ENCODE assay signal across 8 mouse cellular contexts in the genomic region with DNA sequence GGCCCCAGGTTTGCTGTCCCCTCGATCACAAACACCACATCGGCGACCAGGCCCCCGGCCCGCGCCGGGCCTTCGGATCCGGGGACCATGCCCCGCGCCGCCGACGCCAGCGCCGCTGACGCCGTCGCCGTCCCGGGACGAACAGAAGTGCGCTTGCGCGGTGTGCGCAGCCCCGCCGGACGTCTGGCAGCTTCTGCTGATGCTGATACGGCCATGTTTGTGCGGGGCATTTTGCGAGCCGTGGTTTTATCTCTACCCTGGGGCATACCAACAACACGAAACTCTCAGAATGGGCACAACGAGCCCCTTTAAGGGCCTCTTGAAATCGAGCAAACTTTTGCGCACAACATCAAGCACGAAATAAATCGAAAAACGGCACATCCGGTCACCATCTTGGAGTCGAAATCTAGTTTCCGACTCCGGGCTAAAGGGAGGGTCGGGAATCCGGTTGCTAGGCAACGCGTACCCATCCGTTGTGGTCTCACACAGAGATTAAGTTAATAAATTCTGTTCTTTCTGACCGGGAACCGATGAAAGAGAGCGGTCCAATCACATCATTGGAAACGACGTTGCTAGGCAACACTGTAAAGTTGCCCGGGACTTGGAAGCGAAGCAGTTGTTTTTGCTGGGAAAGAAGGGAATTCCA. TPM values are rescaled to one million over a fixed set of nuclear protein-coding genes. Genes with fewer than 3 reads are reported as not detected.
DNase-seq lines count a peak whose midpoint lies in the region; ATAC-seq and TF ChIP-seq lines count a peak whose summit lies in the region.

A gene (minus strand): TSS at position 437 of the 646 bp plus-strand sequence.

- no peaks in the 10 kb centered on the region for H3K9me3 ChIP-seq in embryonic facial prominence, embryonic 14.5 days (ENCODE audit: control insufficient read depth, low read length)
- H3K9me3 ChIP-seq in limb, embryonic 13.5 days = no peaks in the 10 kb centered on the region
- no peaks in the 10 kb centered on the region for H3K9me3 ChIP-seq in midbrain, embryonic 16.5 days (replicated peaks; ENCODE audit: control insufficient read depth, low read length, poor library complexity, severe bottlenecking)

- TF ChIP-seq EP300 in heart, adult 2 months (IDR thresholded peaks at IDR 0.05; ENCODE audit: insufficient read depth, low read depth, low read length) = peak; percentile 68; the same call in 1 of the 2 replicates

- peaks cover 6% of the 10 kb centered on the region for H3K79me2 ChIP-seq in heart, adult 2 months (replicated peaks; ENCODE audit: control insufficient read depth, insufficient read depth, low read length)

- intact Hi-C loops in heart, adult 2 months (cut with DNase I) = loop anchor here (2.0 kb wide), 1 partner anchor 76 kb away; a partner anchor contains a TSS

- H3K27me3 ChIP-seq in embryonic facial prominence, embryonic 14.5 days (replicated peaks; ENCODE audit: control insufficient read depth, insufficient read depth, low read length) = no peaks in the 10 kb centered on the region
- no peaks in the 10 kb centered on the region for H3K27me3 ChIP-seq in heart, adult 2 months (ENCODE audit: control insufficient read depth, insufficient read depth, low read length)
- H3K27me3 ChIP-seq in limb, embryonic 13.5 days = no peaks in the 10 kb centered on the region
- H3K27me3 ChIP-seq in midbrain, embryonic 16.5 days (ENCODE audit: control insufficient read depth, insufficient read depth, low read depth, low read length) = no peaks in the 10 kb centered on the region

- ATAC-seq in embryonic facial prominence, embryonic 14.5 days (ENCODE audit: low read depth) = peak; percentile 76
- ATAC-seq in limb, embryonic 13.5 days (ENCODE audit: low FRiP score, low read depth) = peak; percentile 83
- peak; percentile 73 for ATAC-seq in midbrain, embryonic 16.5 days

- H3K4me3 ChIP-seq in embryonic facial prominence, embryonic 14.5 days (ENCODE audit: low read depth, low read length) = peak within 1 kb of the TSS; percentile 77
- H3K4me3 ChIP-seq in heart, adult 2 months = peak within 1 kb of the TSS; percentile 84
- H3K4me3 ChIP-seq in limb, embryonic 13.5 days = peak within 1 kb of the TSS; percentile 88
- peak within 1 kb of the TSS; percentile 75 for H3K4me3 ChIP-seq in midbrain, embryonic 16.5 days (ENCODE audit: low read depth, low read length)

- DNase-seq in 3T3-L1 (ENCODE audit: low read depth, low spot score) = peak; percentile 96
- peak; percentile 70 to 82 for DNase-seq in adrenal gland, postnatal 4 days (ENCODE audit: low spot score in 2 of 2)
- peak; percentile 99 for DNase-seq in embryonic facial prominence, embryonic 14.5 days (ENCODE audit: low spot score)
- DNase-seq in heart, adult 2 months = peak; percentile 87 to 94
- peak; percentile 94 to 95 for DNase-seq in kidney, adult 8-10 months
- peak; percentile 86 to 91 for DNase-seq in spleen, postnatal 10 days (ENCODE audit: low spot score in 2 of 2)

- peak within 1 kb of the TSS; percentile 92 for H3K9ac ChIP-seq in embryonic facial prominence, embryonic 14.5 days (ENCODE audit: low read depth, low read length)
- H3K9ac ChIP-seq in heart, adult 2 months (ENCODE audit: low read depth, low read length) = peak within 1 kb of the TSS; percentile 96
- peak within 1 kb of the TSS; percentile 95 for H3K9ac ChIP-seq in limb, embryonic 13.5 days
- H3K9ac ChIP-seq in midbrain, embryonic 16.5 days (ENCODE audit: low read depth, low read length) = peak within 1 kb of the TSS; percentile 91

- TF ChIP-seq CTCF in heart, adult 2 months (IDR thresholded peaks at IDR 0.05) = no peak

- peak; percentile 80 for TF ChIP-seq POLR2A in heart, adult 2 months (IDR thresholded peaks at IDR 0.05; ENCODE audit: insufficient read depth, low read depth, low read length)

- whole genome bisulfite sequencing in embryonic facial prominence, embryonic 14.5 days = 0% methylated on average over 50 of the region's 56 CpGs
- under 1% methylated on average over 56 of the region's 56 CpGs for WGBS in heart, adult 2 months
- WGBS in limb, embryonic 13.5 days = under 1% methylated on average over 56 of the region's 56 CpGs
- under 1% methylated on average over 55 of the region's 56 CpGs for WGBS in midbrain, embryonic 16.5 days

- peak within 1 kb of the TSS; percentile 95 for H3K4me2 ChIP-seq in embryonic facial prominence, embryonic 14.5 days (ENCODE audit: low read depth, low read length)
- H3K4me2 ChIP-seq in limb, embryonic 13.5 days (replicated peaks) = peak within 1 kb of the TSS; percentile 97
- H3K4me2 ChIP-seq in midbrain, embryonic 16.5 days (ENCODE audit: low read length) = peak within 1 kb of the TSS; percentile 96

- H3K27ac ChIP-seq in embryonic facial prominence, embryonic 14.5 days (replicated peaks; ENCODE audit: low read depth, low read length) = peak within 1 kb of the TSS; percentile 99
- H3K27ac ChIP-seq in heart, adult 2 months = peak within 1 kb of the TSS; percentile 97
- H3K27ac ChIP-seq in limb, embryonic 13.5 days = peak within 1 kb of the TSS; percentile 95
- H3K27ac ChIP-seq in midbrain, embryonic 16.5 days (ENCODE audit: low read length) = peak within 1 kb of the TSS; percentile 93

- H3K4me1 ChIP-seq in embryonic facial prominence, embryonic 14.5 days (ENCODE audit: control insufficient read depth, insufficient read depth, low read length) = peaks cover 34% of the 10 kb centered on the region
- H3K4me1 ChIP-seq in heart, adult 2 months (ENCODE audit: control insufficient read depth, insufficient read depth, low read length) = peaks cover 20% of the 10 kb centered on the region
- peaks cover 40% of the 10 kb centered on the region for H3K4me1 ChIP-seq in limb, embryonic 13.5 days
- peaks cover 51% of the 10 kb centered on the region for H3K4me1 ChIP-seq in midbrain, embryonic 16.5 days (ENCODE audit: control insufficient read depth, insufficient read depth, low read length)

- H3K36me3 ChIP-seq in embryonic facial prominence, embryonic 14.5 days (ENCODE audit: control insufficient read depth, insufficient read depth, low read length) = peaks cover 28% of the 10 kb centered on the region
- no peaks in the 10 kb centered on the region for H3K36me3 ChIP-seq in heart, adult 2 months (ENCODE audit: control insufficient read depth, insufficient read depth, low read length)
- H3K36me3 ChIP-seq in limb, embryonic 13.5 days = peaks cover 27% of the 10 kb centered on the region
- H3K36me3 ChIP-seq in midbrain, embryonic 16.5 days (ENCODE audit: control insufficient read depth, insufficient read depth, low read length) = 0 out of 2 replicates have a peak, but pooled peaks cover 2% of the 10 kb centered on the region

RNA-seq across cellular contexts. Expression of the gene that starts here (rescaled TPM):
- total RNA-seq in adrenal gland, postnatal 4 days (2021) = 100 to 1,000 TPM; 117 to 121 TPM
- 62.5 and 64.2 TPM in 2 replicates for polyA plus RNA-seq in embryonic facial prominence, embryonic 14.5 days (2014; fragmentation: Nextera tagmentation; extraction: Ambion mirVana)
- total RNA-seq in heart, adult 2 months (2021) = 10 to 100 TPM; 70.0 to 85.8 TPM
- 107 and 121 TPM in 2 replicates for polyA plus RNA-seq in heart, adult 2 months (2012; rRNA removed)
- polyA plus RNA-seq in limb, embryonic 13.5 days (2015; fragmentation: Nextera tagmentation; extraction: Ambion mirVana) = 118 and 119 TPM in 2 replicates
- polyA plus RNA-seq in midbrain, embryonic 16.5 days (2015; fragmentation: Nextera tagmentation; extraction: Ambion mirVana) = 153 and 158 TPM in 2 replicates

Comparison
In these comparisons a context has a peak if more than half of its experiments do, and no peak if none do; other contexts are left out.
1. Peak in every context shown above with its lines: DNase-seq, ATAC-seq, H3K4me3 ChIP-seq and H3K27ac ChIP-seq.